Mouse (Mus musculus) hindbrain, embryonic 10.5 days (tissue): ENCODE measurements at regions not wholly inside any gene's neighbourhood (a gene's known extent, or its start where the extent isn't known, plus 50 kb on each side); places are given as distances from the start of the nearest gene placed in this dataset.

Experiments
- DNase-seq: peaks from one replicate; pipeline ENCODE4 v3.0.0-alpha.2; 2017; ENCODE audit warnings: low spot score
- H3K27ac ChIP-seq: fragments of 300-500 bp; sonication (generic); 2 replicates; pipeline ENCODE4 v1.5.1; 2016; ENCODE audit warnings: mild to moderate bottlenecking, moderate library complexity
- H3K27me3 ChIP-seq: fragments of 300-500 bp; sonication (generic); 2 replicates; pipeline ENCODE4 v1.6.1; 2016; ENCODE audit warnings: mild to moderate bottlenecking; ENCODE audit not compliant: poor library complexity, insufficient read depth, severe bottlenecking
- H3K36me3 ChIP-seq: fragments of 300-500 bp; sonication (generic); 2 replicates; pipeline ENCODE4 v1.6.1; 2016; ENCODE audit warnings: mild to moderate bottlenecking, moderate library complexity
- H3K4me1 ChIP-seq: fragments of 300-500 bp; sonication (generic); replicated peaks from 2 replicates; pipeline ENCODE4 v1.6.1; 2016; ENCODE audit warnings: mild to moderate bottlenecking
- H3K4me3 ChIP-seq: fragments of 300-500 bp; sonication (generic); 2 replicates; pipeline ENCODE4 v1.5.1; 2016; ENCODE audit warnings: mild to moderate bottlenecking, moderate library complexity
- H3K9me3 ChIP-seq: fragments of 300-500 bp; sonication (generic); 2 replicates; pipeline ENCODE4 v1.6.1; 2016; ENCODE audit warnings: mild to moderate bottlenecking, moderate library complexity
- WGBS: fragments of 180-500 bp; shearing (Covaris S2); methylation state at CpG from one replicate; pipeline ENCODE4 v1.1.7; 2016; 5-methylcytosine and 5-hydroxymethylcytosine counted together

DNA sequence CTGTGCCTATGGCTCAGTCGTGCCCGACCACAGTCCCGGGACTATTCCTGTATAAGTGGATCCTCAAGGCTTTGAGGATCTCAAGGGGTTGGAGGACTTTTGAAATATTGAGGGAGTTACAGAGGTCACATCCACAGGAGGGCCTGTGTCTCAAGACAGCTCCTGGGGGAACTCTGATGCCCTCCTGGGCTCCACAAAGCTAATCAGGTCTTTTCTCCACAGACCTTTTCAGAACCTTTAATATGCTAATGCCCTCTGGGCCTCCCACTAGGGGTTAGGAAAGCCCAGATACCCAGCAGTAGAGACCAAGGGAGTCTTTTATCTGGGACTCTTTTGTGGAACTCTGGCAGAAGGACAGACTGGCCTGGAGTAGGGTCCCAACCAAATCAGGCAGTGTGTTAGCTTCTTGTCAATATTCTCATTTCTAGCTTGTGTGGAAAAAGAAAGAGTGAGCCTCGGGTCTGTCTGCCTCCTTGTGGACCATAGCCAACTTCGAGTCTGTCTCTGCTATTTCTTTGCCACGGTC, 107.4 kb upstream of the Gm26897 start:
- WGBS = 8% methylated on average over 6 of the region's 6 CpGs
- H3K27me3 ChIP-seq = peaks cover 32% of the 10 kb centered on the region
- peak overlapping the region; percentile 95 for H3K27ac ChIP-seq
- peaks cover 75% of the 10 kb centered on the region for H3K4me1 ChIP-seq
- no peak for DNase-seq
- peaks cover 11% of the 10 kb centered on the region; the same call in 1 of the 2 replicates for H3K9me3 ChIP-seq
- H3K4me3 ChIP-seq = no peak overlapping the region
- H3K36me3 ChIP-seq = no peaks in the 10 kb centered on the region

DNA sequence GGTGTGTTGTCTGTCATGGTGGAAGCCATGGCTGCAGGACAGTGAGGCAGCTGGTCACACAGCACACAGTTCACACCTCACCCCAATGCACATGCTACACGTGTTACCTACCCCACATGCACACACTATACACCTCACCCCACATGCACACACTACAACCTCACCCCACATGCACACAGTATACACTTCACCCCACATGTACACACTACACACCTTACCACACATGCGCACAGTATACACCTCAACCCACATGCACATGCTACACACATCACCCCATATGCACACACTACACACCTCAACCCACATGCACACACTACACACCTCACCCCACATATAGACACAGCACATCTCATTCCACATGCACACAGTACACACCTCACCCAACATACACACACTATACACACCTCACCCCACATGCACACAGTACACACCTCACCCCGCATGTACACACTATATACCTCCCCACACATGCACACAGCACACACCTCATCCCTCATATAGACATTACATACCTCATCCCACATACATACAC, 103.3 kb upstream of the Gm26897 start:
- Histone ChIP-seq H3K9me3 (peaks cover 24% of the 10 kb centered on the region), H3K4me1 (peaks cover 78% of the 10 kb centered on the region), H3K27ac (peak overlapping the region; percentile 95), H3K27me3 (peaks cover 21% of the 10 kb centered on the region), H3K4me3 (no peak overlapping the region), H3K36me3 (0 out of 2 replicates have a peak, but pooled peaks cover 3% of the 10 kb centered on the region)
- 93% methylated on average over 3 of the region's 3 CpGs for WGBS
- no peak for DNase-seq

DNA sequence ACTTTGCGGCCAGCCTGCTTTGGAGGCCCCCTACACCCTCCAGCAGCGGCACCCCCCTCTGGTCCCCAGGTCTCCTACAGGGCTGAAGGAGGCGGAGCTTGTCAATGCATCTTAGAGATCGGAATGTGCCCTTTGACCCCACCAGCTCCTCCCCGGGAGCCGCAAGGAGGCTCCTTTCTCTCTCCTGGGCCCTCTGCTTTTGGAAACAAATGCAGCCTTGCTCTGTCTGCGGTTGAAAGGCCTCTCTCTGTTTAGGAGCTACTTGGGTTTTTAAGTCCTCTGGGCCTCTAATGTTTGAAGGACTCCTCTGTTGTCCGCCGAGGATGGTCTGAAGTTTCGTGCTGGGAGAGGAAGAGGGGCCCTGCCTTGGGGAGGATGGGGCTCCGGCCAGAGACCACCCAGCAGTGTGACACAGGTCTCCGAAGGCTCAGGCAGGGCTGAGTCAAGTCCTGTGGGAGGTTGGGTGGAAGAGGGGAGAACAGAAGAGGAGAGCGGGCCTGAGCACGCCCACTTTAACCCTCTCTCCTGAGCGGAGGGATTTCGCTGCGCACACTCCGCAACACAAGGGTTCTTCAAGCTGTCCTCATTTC, 102.1 kb upstream of the Gm26897 start:
- Histone ChIP-seq H3K4me1 (peaks cover 75% of the 10 kb centered on the region), H3K27ac (peak overlapping the region; percentile 95), H3K4me3 (peak overlapping the region; percentile 30), H3K36me3 (0 out of 2 replicates have a peak, but pooled peaks cover 3% of the 10 kb centered on the region), H3K27me3 (peaks cover 23% of the 10 kb centered on the region; the same call in 1 of the 2 replicates), H3K9me3 (peaks cover 24% of the 10 kb centered on the region)
- DNase-seq = peak; percentile 87
- WGBS = 1% methylated on average over 18 of the region's 18 CpGs

DNA sequence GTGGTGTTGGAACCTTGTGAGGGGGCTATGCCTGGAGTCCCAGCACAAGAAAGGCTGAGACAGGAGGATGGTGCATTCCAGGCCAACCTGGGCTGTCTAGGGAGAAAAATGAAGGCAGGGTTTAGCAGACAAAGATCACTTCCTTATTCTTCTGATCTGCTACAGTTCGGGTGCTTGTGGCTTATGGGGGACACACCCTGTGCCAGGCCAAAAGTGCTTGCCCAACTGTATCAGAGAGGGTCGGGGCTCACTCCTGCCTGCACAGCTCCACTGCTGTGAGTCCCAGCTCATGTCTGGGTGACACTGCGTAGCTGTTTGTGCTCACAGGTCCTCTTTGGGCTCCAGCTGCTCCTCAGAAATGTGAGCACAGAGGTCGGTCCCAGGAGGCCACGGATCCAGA, 98.6 kb upstream of the Gm26897 start:
- 86% methylated on average over 5 of the region's 5 CpGs for WGBS
- H3K27ac ChIP-seq = peak overlapping the region; percentile 50
- H3K36me3 ChIP-seq = 0 out of 2 replicates have a peak, but pooled peaks cover 3% of the 10 kb centered on the region
- H3K9me3 ChIP-seq = peaks cover 13% of the 10 kb centered on the region
- peaks cover 42% of the 10 kb centered on the region for H3K27me3 ChIP-seq
- peaks cover 75% of the 10 kb centered on the region for H3K4me1 ChIP-seq
- no peak for DNase-seq
- H3K4me3 ChIP-seq = no peak overlapping the region

DNA sequence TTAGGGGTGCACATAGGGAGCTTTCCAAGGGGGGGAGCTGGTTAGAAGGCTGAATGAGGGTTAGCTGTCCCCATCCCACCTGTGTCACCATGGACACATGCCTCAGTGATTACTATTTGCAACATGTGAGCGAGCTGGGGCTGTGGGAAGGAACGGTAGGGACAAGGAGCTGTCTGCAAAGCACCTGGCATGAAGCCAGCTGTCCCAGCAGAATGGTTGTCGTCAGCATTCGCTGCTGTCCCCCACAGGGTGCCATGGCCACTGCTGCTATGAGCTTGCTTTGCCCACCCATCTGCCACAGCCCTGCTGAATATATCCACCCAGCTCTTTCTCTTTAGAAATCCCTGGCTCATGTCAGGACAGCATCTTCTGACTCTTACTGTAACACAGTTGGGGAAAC, 96.8 kb upstream of the Gm26897 start:
- Histone ChIP-seq H3K9me3 (peaks cover 13% of the 10 kb centered on the region), H3K27ac (peak overlapping the region; percentile 50; the same call in 1 of the 2 replicates), H3K4me3 (no peak overlapping the region), H3K27me3 (peaks cover 48% of the 10 kb centered on the region), H3K4me1 (peaks cover 68% of the 10 kb centered on the region), H3K36me3 (0 out of 2 replicates have a peak, but pooled peaks cover 3% of the 10 kb centered on the region)
- 55% methylated on average over 4 of the region's 4 CpGs for WGBS
- no peak for DNase-seq

DNA sequence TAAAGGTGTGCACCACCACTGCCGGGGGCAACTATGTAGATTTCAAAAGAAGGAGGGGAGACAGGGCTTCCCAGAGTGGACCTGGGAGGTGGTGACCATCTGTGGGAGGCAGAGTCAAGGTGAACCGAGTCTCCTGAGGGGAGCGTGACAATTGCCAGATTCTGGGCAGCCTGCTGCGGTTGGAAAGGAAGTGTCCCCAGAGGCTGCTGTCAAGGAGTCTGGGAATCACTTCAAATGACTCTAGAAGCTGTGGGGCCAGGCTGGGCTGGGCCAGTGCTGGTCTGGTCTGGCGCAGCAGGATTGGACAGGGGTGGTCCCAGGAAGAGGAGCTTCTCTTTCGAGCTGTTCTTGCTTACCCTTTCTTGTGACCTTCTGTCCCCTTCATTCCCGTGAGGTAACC, 95.4 kb upstream of the Gm26897 start:
- Histone ChIP-seq H3K27me3 (peaks cover 48% of the 10 kb centered on the region), H3K36me3 (0 out of 2 replicates have a peak, but pooled peaks cover 3% of the 10 kb centered on the region), H3K4me3 (no peak overlapping the region), H3K4me1 (peaks cover 56% of the 10 kb centered on the region), H3K9me3 (peaks cover 7% of the 10 kb centered on the region), H3K27ac (peak overlapping the region; percentile 36; the same call in 1 of the 2 replicates)
- no peak for DNase-seq
- 56% methylated on average over 7 of the region's 7 CpGs for WGBS

DNA sequence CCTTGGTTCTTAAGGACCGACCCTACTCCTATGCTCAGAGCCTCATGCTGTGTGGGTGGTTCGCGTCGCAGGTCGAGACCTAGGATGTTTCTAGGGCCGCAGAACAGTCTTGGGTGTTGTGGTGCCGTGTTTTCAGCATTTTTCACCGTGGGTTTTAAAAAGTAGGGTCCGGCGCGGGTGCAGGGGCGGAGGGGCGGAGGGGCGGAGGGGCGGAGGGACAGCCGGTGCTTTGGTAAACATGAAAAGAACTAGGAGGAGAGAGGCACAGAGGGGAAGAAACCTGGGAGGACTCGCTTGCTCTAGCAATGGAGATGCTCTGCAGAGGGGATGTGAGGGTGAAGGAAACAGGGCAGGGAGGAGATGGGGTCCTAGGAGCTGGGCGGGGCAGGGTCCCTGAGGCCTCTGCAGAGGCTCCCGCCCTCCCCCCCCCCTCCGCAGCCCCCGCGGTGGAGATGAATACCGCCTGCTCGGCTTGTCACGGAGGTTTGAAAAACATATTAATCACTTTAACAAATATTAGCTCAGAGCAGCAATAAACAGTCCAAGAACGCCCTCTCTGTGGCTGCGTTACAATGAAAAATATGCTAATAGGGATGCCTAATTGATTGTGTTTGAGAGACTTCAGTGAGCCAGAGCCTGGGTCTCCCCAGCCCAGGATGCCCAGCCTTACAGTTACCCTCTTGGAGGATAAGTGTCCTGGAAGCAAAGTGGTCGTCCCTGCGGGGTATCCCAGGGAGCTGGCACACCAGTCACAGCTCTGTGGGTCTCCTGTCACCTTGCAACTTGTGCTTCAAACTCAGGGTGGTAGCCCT, 94.0 kb upstream of the Gm26897 start:
- H3K27ac ChIP-seq = peak overlapping the region; percentile 84
- WGBS = 4% methylated on average over 29 of the region's 29 CpGs
- peaks cover 64% of the 10 kb centered on the region for H3K4me1 ChIP-seq
- H3K27me3 ChIP-seq = peaks cover 48% of the 10 kb centered on the region
- DNase-seq = no peak
- peak overlapping the region; percentile 46 for H3K4me3 ChIP-seq
- H3K36me3 ChIP-seq = no peaks in the 10 kb centered on the region
- H3K9me3 ChIP-seq = 0 out of 2 replicates have a peak, but pooled peaks cover 2% of the 10 kb centered on the region

DNA sequence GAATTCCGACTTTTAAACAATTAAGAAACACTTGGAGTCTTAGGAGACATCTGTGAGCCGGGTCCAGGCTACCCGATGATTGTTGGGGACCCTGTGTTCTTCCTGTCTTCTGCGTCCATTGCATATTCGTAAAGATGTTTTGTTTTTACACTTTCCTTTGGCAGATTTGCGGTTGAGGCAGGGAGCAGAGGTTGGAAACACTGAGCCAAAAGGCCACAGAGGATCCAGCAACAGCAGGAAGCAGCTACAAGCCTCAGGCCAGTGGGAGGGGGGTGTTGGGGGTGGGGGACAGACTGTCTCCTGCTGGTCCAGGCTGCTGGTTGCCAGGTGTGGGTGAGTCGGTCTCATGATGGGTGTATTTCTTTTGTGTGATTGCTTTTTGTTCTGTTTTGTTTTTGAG, 92.7 kb upstream of the Gm26897 start:
- peak overlapping the region; percentile 84 for H3K27ac ChIP-seq
- no peaks in the 10 kb centered on the region for H3K36me3 ChIP-seq
- peaks cover 61% of the 10 kb centered on the region for H3K4me1 ChIP-seq
- H3K4me3 ChIP-seq = no peak overlapping the region
- DNase-seq = no peak
- 0 out of 2 replicates have a peak, but pooled peaks cover 2% of the 10 kb centered on the region for H3K9me3 ChIP-seq
- WGBS = 52% methylated on average over 7 of the region's 7 CpGs
- H3K27me3 ChIP-seq = peaks cover 46% of the 10 kb centered on the region

DNA sequence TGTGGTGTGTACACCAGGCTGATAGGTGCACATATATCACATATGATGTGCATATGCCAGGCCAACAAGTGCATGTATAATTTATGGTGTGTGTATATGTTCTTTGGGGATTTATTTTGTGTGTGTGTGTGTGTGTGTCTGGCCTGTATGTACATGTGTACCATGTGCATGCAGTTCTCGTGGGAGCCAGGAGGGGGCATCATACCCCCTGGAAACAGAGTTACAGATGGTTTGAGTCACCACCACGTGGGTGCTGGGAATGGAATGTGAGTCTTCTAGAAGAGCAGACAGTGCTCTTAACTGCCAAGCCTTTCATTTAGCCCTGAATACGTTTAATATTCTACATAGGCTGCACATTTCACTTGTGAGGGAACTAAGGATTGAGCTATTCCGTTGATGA, 92.0 kb upstream of the Gm26897 start:
- no peak for DNase-seq
- Histone ChIP-seq H3K27ac (no peak overlapping the region), H3K9me3 (0 out of 2 replicates have a peak, but pooled peaks cover 2% of the 10 kb centered on the region), H3K4me3 (no peak overlapping the region), H3K36me3 (no peaks in the 10 kb centered on the region), H3K27me3 (peaks cover 39% of the 10 kb centered on the region), H3K4me1 (peaks cover 57% of the 10 kb centered on the region)
- WGBS = 88% methylated on average over 4 of the region's 4 CpGs

DNA sequence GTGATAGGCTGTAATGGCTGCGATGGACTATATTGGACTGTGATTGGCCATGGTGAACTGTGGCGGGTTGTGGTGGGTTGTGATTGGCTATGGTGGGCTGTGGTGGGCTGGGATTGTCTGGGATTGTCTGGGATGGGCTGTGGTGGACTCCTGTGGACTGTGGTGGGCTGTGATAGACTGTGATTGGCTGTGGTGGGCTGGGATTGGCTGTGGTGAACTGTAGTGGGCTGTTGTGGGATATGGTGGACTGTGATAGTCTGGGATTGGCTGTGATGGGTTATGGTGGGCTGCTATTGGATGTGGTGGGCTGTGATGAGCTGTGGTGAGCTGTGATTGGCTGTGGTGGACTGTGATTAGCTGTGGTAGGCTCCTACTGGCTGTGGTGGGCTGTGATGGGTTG, 89.6 kb upstream of the Gm26897 start:
- Histone ChIP-seq H3K27ac (peak overlapping the region; percentile 1; the same call in 1 of the 2 replicates), H3K4me1 (peaks cover 53% of the 10 kb centered on the region), H3K9me3 (0 out of 2 replicates have a peak, but pooled peaks cover 2% of the 10 kb centered on the region), H3K36me3 (no peaks in the 10 kb centered on the region), H3K4me3 (no peak overlapping the region), H3K27me3 (peaks cover 20% of the 10 kb centered on the region)
- 90% methylated on average over 2 of the region's 2 CpGs for WGBS
- DNase-seq = no peak

DNA sequence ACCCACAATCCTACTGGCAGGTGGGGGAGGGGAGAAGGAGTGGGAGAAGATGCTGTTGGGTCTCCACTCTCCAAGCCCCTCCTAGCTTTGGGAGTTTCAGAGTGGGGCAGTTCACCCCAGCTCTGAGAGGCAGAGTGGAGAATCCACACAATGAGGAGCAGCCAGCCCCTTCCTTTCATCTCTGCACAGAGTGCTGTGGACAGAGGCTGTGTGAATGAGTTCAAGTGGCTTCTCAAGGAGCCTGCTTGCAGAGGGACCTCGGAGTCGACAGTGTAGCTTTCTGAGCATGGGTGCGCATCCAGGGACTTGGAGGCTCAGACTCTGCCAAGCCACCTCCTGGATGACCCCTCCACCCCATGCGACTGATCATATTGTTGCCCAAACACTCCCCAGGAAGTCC, 88.9 kb upstream of the Gm26897 start:
- Histone ChIP-seq H3K4me3 (no peak overlapping the region), H3K4me1 (peaks cover 53% of the 10 kb centered on the region), H3K27me3 (peaks cover 20% of the 10 kb centered on the region), H3K27ac (peak overlapping the region; percentile 66), H3K36me3 (no peaks in the 10 kb centered on the region), H3K9me3 (0 out of 2 replicates have a peak, but pooled peaks cover 2% of the 10 kb centered on the region)
- WGBS = 75% methylated on average over 4 of the region's 4 CpGs
- DNase-seq = no peak

DNA sequence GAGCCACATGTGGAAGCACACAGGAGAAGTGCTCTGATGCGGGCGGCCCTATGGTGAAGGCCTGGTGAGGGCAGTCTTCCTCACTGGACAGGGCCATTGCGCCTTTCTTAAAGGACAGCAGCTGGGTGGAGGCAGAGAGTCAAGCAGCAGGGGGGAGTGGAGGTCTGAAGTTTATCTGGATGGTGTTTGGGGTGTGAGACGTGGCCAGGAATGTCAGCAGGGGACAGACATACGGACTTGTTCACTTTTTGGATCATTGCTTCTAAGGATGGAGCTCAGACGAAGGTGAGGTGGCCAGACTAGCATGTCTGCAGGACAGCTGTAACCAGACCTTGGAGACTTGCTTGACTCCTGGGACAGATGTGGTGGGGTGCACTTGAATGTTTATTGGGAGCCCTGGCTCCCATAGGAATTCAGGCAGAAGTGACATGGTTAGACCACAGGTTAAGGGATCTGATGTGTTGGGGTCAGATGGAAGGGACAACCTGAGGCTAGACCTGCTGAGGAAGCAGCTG, 86.0 kb upstream of the Gm26897 start:
- Histone ChIP-seq H3K4me3 (no peak overlapping the region), H3K27me3 (peaks cover 27% of the 10 kb centered on the region), H3K36me3 (no peaks in the 10 kb centered on the region), H3K4me1 (peaks cover 57% of the 10 kb centered on the region), H3K27ac (peak overlapping the region; percentile 76; the same call in 1 of the 2 replicates), H3K9me3 (0 out of 2 replicates have a peak, but pooled peaks cover under 1% of the 10 kb centered on the region)
- DNase-seq = no peak
- 80% methylated on average over 6 of the region's 6 CpGs for WGBS
